Mouse (Mus musculus) heart, embryonic 11.5 days (tissue): ENCODE results near the gene Rpl14. TPM values are rescaled to one million over a fixed set of nuclear protein-coding genes. Genes with fewer than 3 reads are reported as not detected.

Source experiments
- ATAC-seq: fragments of 200-750 bp; cut with Nextera tagmentation; replicated peaks from 2 replicates; pipeline ENCODE4 v1.8.0; 2017; ENCODE audit warnings: moderate library complexity; ENCODE audit not compliant: insufficient number of reproducible peaks, low FRiP score, low TSS enrichment
- H3K27ac ChIP-seq: fragments of 300-500 bp; sonication (generic); 2 replicates; pipeline ENCODE4 v1.5.1; 2014; ENCODE audit warnings: mild to moderate bottlenecking, low read depth, low read length
- H3K27me3 ChIP-seq: fragments of 300-500 bp; sonication (generic); 2 replicates; pipeline ENCODE4 v1.6.1; 2014; ENCODE audit warnings: mild to moderate bottlenecking, low read length, mixed read lengths; ENCODE audit not compliant: control insufficient read depth, insufficient read depth
- H3K36me3 ChIP-seq: fragments of 300-500 bp; sonication (generic); 2 replicates; pipeline ENCODE4 v1.6.1; 2014; ENCODE audit warnings: mild to moderate bottlenecking, low read length, moderate library complexity, mixed read lengths; ENCODE audit not compliant: control insufficient read depth, insufficient read depth
- H3K4me1 ChIP-seq: fragments of 300-500 bp; sonication (generic); 2 replicates; pipeline ENCODE4 v1.6.1; 2014; ENCODE audit warnings: low read length; ENCODE audit not compliant: control insufficient read depth, insufficient read depth
- H3K4me2 ChIP-seq: fragments of 300-500 bp; sonication (generic); 2 replicates; pipeline ENCODE4 v1.6.1; 2014; ENCODE audit warnings: mild to moderate bottlenecking, moderate library complexity
- H3K4me3 ChIP-seq: fragments of 300-500 bp; sonication (generic); 2 replicates; pipeline ENCODE4 v1.5.1; 2014; ENCODE audit warnings: low read depth, low read length
- H3K9ac ChIP-seq: fragments of 300-500 bp; sonication (generic); 2 replicates; pipeline ENCODE4 v1.6.1; 2014; ENCODE audit warnings: mild to moderate bottlenecking, low read depth, low read length, moderate library complexity
- H3K9me3 ChIP-seq: fragments of 300-500 bp; sonication (generic); replicated peaks from 2 replicates; pipeline ENCODE4 v1.6.1; 2016; ENCODE audit warnings: low read length; ENCODE audit not compliant: control insufficient read depth
- WGBS: fragments of 180-500 bp; shearing (Covaris S2); extraction: QIAGEN DNeasy Blood & Tissue Kit; methylation state at CpG from one replicate; pipeline ENCODE4 v1.1.7; 2014; ENCODE audit not compliant: insufficient replicate concordance; 5-methylcytosine and 5-hydroxymethylcytosine counted together
- polyA plus RNA-seq: library from polyadenylated mRNA; unstranded; fragments of >200 nt; fragmentation: Nextera tagmentation; extraction: Ambion mirVana; gene quantifications from 2 replicates; pipeline ENCODE4 v1.2.1, GENCODE M21; 2014

Rpl14 gene
- polyA plus RNA-seq, 1 experiment from 2014 or later = 729 TPM

GRCm38 (mm10) chr9:120566384-120566783 is 4.9 kb upstream of the Rpl14 start:
- WGBS = 63% methylated on average over 5 of the region's 5 CpGs
- Histone ChIP-seq H3K27me3 (no peaks in the 10 kb centered on the region), H3K4me3 (no peak overlapping the region), H3K4me1 (peaks cover 6% of the 10 kb centered on the region; the same call in 1 of the 2 replicates), H3K9ac (no peak overlapping the region), H3K27ac (no peak overlapping the region), H3K9me3 (no peaks in the 10 kb centered on the region), H3K36me3 (no peaks in the 10 kb centered on the region), H3K4me2 (no peak overlapping the region)
- ATAC-seq = no peak

- peak overlapping the region; percentile 76 for H3K27ac ChIP-seq
- no peaks in the 10 kb centered on the region for H3K27me3 ChIP-seq
- 0 out of 2 replicates have a peak, but pooled peaks cover 5% of the 10 kb centered on the region for H3K36me3 ChIP-seq
- H3K4me1 ChIP-seq = peaks cover 12% of the 10 kb centered on the region
- H3K9ac ChIP-seq = no peak overlapping the region
- no peak overlapping the region for H3K4me3 ChIP-seq
- 0 out of 2 replicates have a peak overlapping the region, but pooled peaks have one; percentile 6 for H3K4me2 ChIP-seq
- 42% methylated on average over 2 of the region's 2 CpGs for WGBS
- ATAC-seq = peak; percentile 79
- H3K9me3 ChIP-seq = no peaks in the 10 kb centered on the region
Measured at GRCm38 (mm10) chr9:120568917-120569316, 2.3 kb upstream of the Rpl14 start.

- no peak overlapping the region; the same call in 1 of the 2 replicates for H3K4me3 ChIP-seq
- 0 out of 2 replicates have a peak overlapping the region, but pooled peaks have one; percentile 28 for H3K9ac ChIP-seq
- H3K27me3 ChIP-seq = no peaks in the 10 kb centered on the region
- 57% methylated on average over 13 of the region's 13 CpGs for WGBS
- H3K4me2 ChIP-seq = peak overlapping the region; percentile 37
- peaks cover 12% of the 10 kb centered on the region for H3K4me1 ChIP-seq
- no peaks in the 10 kb centered on the region for H3K9me3 ChIP-seq
- ATAC-seq = no peak
- peak overlapping the region; percentile 41 for H3K27ac ChIP-seq
- peaks cover 9% of the 10 kb centered on the region for H3K36me3 ChIP-seq
Measured at GRCm38 (mm10) chr9:120569721-120570333, 1.4 kb upstream of the Rpl14 start.

GRCm38 (mm10) chr9:120570334-120570725 is 914 bp upstream of the Rpl14 start:
- peak overlapping the region; percentile 87 for H3K4me3 ChIP-seq

GRCm38 (mm10) chr9:120571593-120572385 is 545 bp downstream of the Rpl14 start:
- Histone ChIP-seq H3K36me3 (peaks cover 21% of the 10 kb centered on the region), H3K27ac (peak overlapping the region; percentile 81), H3K9ac (peak overlapping the region; percentile 97), H3K9me3 (no peaks in the 10 kb centered on the region), H3K4me3 (peak overlapping the region; percentile 87), H3K27me3 (no peaks in the 10 kb centered on the region), H3K4me1 (peaks cover 12% of the 10 kb centered on the region), H3K4me2 (peak overlapping the region; percentile 86)
- peak; percentile 66 for ATAC-seq
- under 1% methylated on average over 53 of the region's 53 CpGs for WGBS

More at GRCm38 (mm10) chr9:120570334-120570725, 914 bp upstream of the Rpl14 start:
- Histone ChIP-seq H3K27me3 (no peaks in the 10 kb centered on the region), H3K36me3 (peaks cover 14% of the 10 kb centered on the region), H3K9ac (no peak overlapping the region), H3K4me1 (peaks cover 12% of the 10 kb centered on the region), H3K9me3 (no peaks in the 10 kb centered on the region), H3K4me2 (peak overlapping the region; percentile 86), H3K27ac (peak overlapping the region; percentile 57; the same call in 1 of the 2 replicates)
- no peak for ATAC-seq
- 58% methylated on average over 2 of the region's 2 CpGs for WGBS

GRCm38 (mm10) chr9:120575748-120576661 is 4.8 kb downstream of the Rpl14 start:
- WGBS = 58% methylated on average over 6 of the region's 6 CpGs
- H3K9me3 ChIP-seq = no peaks in the 10 kb centered on the region
- H3K4me1 ChIP-seq = peaks cover 12% of the 10 kb centered on the region
- no peak overlapping the region for H3K27ac ChIP-seq
- peak overlapping the region; percentile 93; the same call in 1 of the 2 replicates for H3K4me2 ChIP-seq
- H3K36me3 ChIP-seq = peaks cover 21% of the 10 kb centered on the region
- no peak for ATAC-seq
- no peak overlapping the region for H3K4me3 ChIP-seq
- no peak overlapping the region for H3K9ac ChIP-seq
- H3K27me3 ChIP-seq = no peaks in the 10 kb centered on the region

- peak overlapping the region; percentile 93 for H3K4me2 ChIP-seq
- peaks cover 12% of the 10 kb centered on the region for H3K4me1 ChIP-seq
- no peaks in the 10 kb centered on the region for H3K27me3 ChIP-seq
- H3K9ac ChIP-seq = no peak overlapping the region
- 6% methylated on average over 4 of the region's 4 CpGs for WGBS
- H3K36me3 ChIP-seq = peaks cover 21% of the 10 kb centered on the region
- ATAC-seq = no peak
- no peaks in the 10 kb centered on the region for H3K9me3 ChIP-seq
- peak overlapping the region; percentile 78 for H3K4me3 ChIP-seq
- no peak overlapping the region for H3K27ac ChIP-seq
Measured at GRCm38 (mm10) chr9:120576662-120577013, 5.4 kb downstream of the Rpl14 start.

- H3K9me3 ChIP-seq = no peaks in the 10 kb centered on the region
- WGBS = under 1% methylated on average over 43 of the region's 43 CpGs
- H3K4me1 ChIP-seq = peaks cover 11% of the 10 kb centered on the region
- peak overlapping the region; percentile 78 for H3K4me3 ChIP-seq
- peak; percentile 89 for ATAC-seq
- peak overlapping the region; percentile 93 for H3K4me2 ChIP-seq
- peaks cover 21% of the 10 kb centered on the region for H3K36me3 ChIP-seq
- peak overlapping the region; percentile 59; the same call in 1 of the 2 replicates for H3K27ac ChIP-seq
- peak overlapping the region; percentile 93 for H3K9ac ChIP-seq
- H3K27me3 ChIP-seq = no peaks in the 10 kb centered on the region
Measured at GRCm38 (mm10) chr9:120577133-120577651, 5.9 kb downstream of the Rpl14 start.
